Mouse (Mus musculus) hindbrain, postnatal 0 days (tissue): ENCODE results near the gene Supt5. TPM values are rescaled to one million over a fixed set of nuclear protein-coding genes. Genes with fewer than 3 reads are reported as not detected.

Experiments
- ATAC-seq: fragments of 200-750 bp; cut with Nextera tagmentation; 2 replicates; pipeline ENCODE4 v1.8.0; 2017; ENCODE audit warnings: mild to moderate bottlenecking, moderate TSS enrichment, moderate library complexity
- DNase-seq: peaks from one replicate; pipeline ENCODE4 v3.0.0-alpha.2; 2015; ENCODE audit warnings: low spot score
- H3K27ac ChIP-seq: fragments of 300-500 bp; sonication (generic); 2 replicates; pipeline ENCODE4 v1.5.1; 2014; ENCODE audit warnings: mild to moderate bottlenecking
- H3K27me3 ChIP-seq: fragments of 300-500 bp; sonication (generic); 2 replicates; pipeline ENCODE4 v1.6.1; 2014; ENCODE audit warnings: low read length, mixed read lengths; ENCODE audit not compliant: insufficient read depth
- H3K36me3 ChIP-seq: fragments of 300-500 bp; sonication (generic); 2 replicates; pipeline ENCODE4 v1.6.1; 2014; ENCODE audit warnings: low read length, mixed read lengths; ENCODE audit not compliant: insufficient read depth
- H3K4me1 ChIP-seq: fragments of 300-500 bp; sonication (generic); 2 replicates; pipeline ENCODE4 v1.6.1; 2014; ENCODE audit warnings: antibody characterized with exemption, low read length, mixed read lengths; ENCODE audit not compliant: insufficient read depth
- H3K4me2 ChIP-seq: fragments of 300-500 bp; sonication (generic); 2 replicates; pipeline ENCODE4 v1.6.1; 2014; ENCODE audit warnings: low read depth, mild to moderate bottlenecking, low read length, moderate library complexity, mixed read lengths
- H3K4me3 ChIP-seq: fragments of 300-500 bp; sonication (generic); 2 replicates; pipeline ENCODE4 v1.5.1; 2014; ENCODE audit warnings: low read length
- H3K9ac ChIP-seq: fragments of 300-500 bp; sonication (generic); replicated peaks from 2 replicates; pipeline ENCODE4 v1.6.1; 2014; ENCODE audit warnings: mild to moderate bottlenecking, low read length, moderate library complexity, mixed read lengths
- H3K9me3 ChIP-seq: fragments of 300-500 bp; sonication (generic); 2 replicates; pipeline ENCODE4 v1.6.1; 2016; ENCODE audit warnings: low read length, mixed read lengths
- CTCF ChIP-seq: IDR thresholded peaks from 2 replicates; pipeline ENCODE4 v1.5.1; 2016; ENCODE audit warnings: antibody characterized with exemption, control low read depth, low read depth
- WGBS: fragments of 180-500 bp; shearing (Covaris S2); extraction: QIAGEN DNeasy Blood & Tissue Kit; methylation state at CpG from one replicate; pipeline ENCODE4 v1.1.7; 2014; 5-methylcytosine and 5-hydroxymethylcytosine counted together
- polyA plus RNA-seq: library from polyadenylated mRNA; unstranded; fragments of >200 nt; fragmentation: Nextera tagmentation; extraction: Ambion mirVana; gene quantifications from 2 replicates; pipeline ENCODE4 v1.2.1, GENCODE M21; 2015
- total RNA-seq: library from RNA; depleted of rRNA; stranded (reverse); fragments of >200 nt; gene quantifications from 2 replicates; pipeline ENCODE4 v1.2.3, GENCODE M21; 2014

The Supt5 gene
- total and polyA plus RNA-seq, 2 experiments from 2014 or later: 76.5 to 104 TPM

DNA sequence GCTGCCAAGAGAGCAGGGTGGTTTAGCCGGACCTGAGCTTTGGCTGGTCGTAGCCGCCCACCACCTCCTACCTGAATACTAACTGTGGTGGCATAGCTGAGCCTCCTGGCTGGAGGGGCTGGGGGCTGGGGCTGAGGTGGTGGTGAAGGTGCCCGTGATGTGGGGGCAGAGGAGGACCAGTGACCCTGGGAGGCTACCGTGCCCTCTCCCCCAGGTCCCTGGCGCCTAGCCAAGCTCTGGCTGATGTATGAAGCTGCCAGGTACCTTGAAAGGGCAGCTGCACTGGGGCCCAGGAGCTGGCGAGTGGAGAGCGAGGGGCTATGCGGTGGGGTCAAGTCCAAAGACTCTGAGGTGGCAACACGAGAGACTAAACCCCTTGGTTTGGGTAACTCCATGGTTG lies 21.3 kb upstream of the Supt5 start:
- H3K4me1 ChIP-seq: no peaks in the 10 kb centered on the region
- H3K27me3 ChIP-seq: no peaks in the 10 kb centered on the region
- 84% methylated on average over 10 of the region's 10 CpGs for WGBS
- no peak overlapping the region for H3K9ac ChIP-seq
- TF ChIP-seq CTCF: no peak
- no peak overlapping the region for H3K4me3 ChIP-seq
- H3K4me2 ChIP-seq: no peak overlapping the region
- DNase-seq (no peak), ATAC-seq (no peak)
- H3K27ac ChIP-seq: no peak overlapping the region
- no peaks in the 10 kb centered on the region for H3K9me3 ChIP-seq
- no peaks in the 10 kb centered on the region for H3K36me3 ChIP-seq

DNA sequence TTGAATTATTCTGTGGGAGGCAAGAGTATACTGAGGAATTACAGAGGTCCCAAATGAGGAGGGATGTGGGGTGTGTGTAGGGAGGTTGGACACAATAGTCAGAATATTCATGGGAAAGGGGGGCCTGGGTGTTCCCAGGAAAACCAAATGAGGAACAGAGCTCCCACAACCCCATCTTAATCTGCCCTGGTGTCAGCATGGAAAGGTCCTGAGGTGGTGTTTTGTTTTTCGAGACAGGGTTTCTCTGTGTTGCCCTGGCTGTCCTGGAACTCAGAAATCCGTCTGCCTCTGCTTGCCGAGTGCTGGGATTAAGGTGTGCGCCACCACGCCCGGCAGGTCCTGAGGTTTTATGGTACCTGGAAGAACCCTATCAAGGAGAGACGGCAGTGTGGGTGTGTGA lies 19.9 kb upstream of the Supt5 start:
- WGBS: 77% methylated on average over 7 of the region's 7 CpGs
- Histone ChIP-seq H3K27ac (no peak overlapping the region), H3K9ac (no peak overlapping the region)

DNA sequence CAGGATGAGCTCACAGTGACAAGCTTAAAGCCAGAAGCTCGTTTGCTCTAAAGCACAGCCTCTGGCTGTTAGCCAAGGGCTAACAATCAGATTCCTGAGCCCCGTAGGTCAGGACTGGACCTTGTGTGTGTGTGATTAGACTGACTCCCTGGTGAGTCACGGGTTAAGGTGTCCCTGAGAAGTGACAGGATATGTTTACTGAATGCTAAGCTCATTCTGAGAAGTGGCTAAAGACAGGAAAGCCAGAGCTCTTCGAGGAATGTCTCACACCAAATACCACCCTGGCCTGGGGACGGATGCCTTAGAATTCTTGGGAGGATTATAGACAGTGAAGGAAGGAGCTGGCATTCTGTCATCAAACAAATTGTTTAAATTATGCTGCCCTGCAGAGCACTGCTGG lies 19.4 kb upstream of the Supt5 start:
- Histone ChIP-seq H3K27me3 (no peaks in the 10 kb centered on the region), H3K9ac (no peak overlapping the region), H3K36me3 (peaks cover 17% of the 10 kb centered on the region), H3K4me2 (no peak overlapping the region), H3K4me3 (no peak overlapping the region), H3K27ac (no peak overlapping the region; the same call in 1 of the 2 replicates), H3K4me1 (no peaks in the 10 kb centered on the region), H3K9me3 (no peaks in the 10 kb centered on the region)
- 7% methylated on average over 5 of the region's 5 CpGs for WGBS
- ATAC-seq (no peak), DNase-seq (no peak)
- no peak for TF ChIP-seq CTCF

More for the DNA sequence above, 19.9 kb upstream of the Supt5 start:
- Histone ChIP-seq H3K4me3 (no peak overlapping the region), H3K27me3 (no peaks in the 10 kb centered on the region), H3K9me3 (no peaks in the 10 kb centered on the region), H3K36me3 (peaks cover 12% of the 10 kb centered on the region), H3K4me1 (no peaks in the 10 kb centered on the region), H3K4me2 (no peak overlapping the region)
- ATAC-seq: no peak; the same call in 1 of the 2 replicates
- TF ChIP-seq CTCF: no peak
- DNase-seq: no peak

GRCm38 (mm10) chr7:28356981-28357380 lies 18.4 kb upstream of the Supt5 start:
- Histone ChIP-seq H3K9ac (no peak overlapping the region), H3K4me3 (no peak overlapping the region), H3K4me1 (no peaks in the 10 kb centered on the region), H3K27me3 (no peaks in the 10 kb centered on the region), H3K9me3 (no peaks in the 10 kb centered on the region), H3K27ac (peak overlapping the region; percentile 38; the same call in 1 of the 2 replicates), H3K4me2 (no peak overlapping the region), H3K36me3 (peaks cover 19% of the 10 kb centered on the region)
- no peak for TF ChIP-seq CTCF
- ATAC-seq (no peak; the same call in 1 of the 2 replicates), DNase-seq (no peak)
- WGBS: 4% methylated on average over 5 of the region's 5 CpGs

GRCm38 (mm10) chr7:28355221-28355620 lies 16.7 kb upstream of the Supt5 start:
- Histone ChIP-seq H3K4me3 (no peak overlapping the region), H3K4me2 (no peak overlapping the region), H3K27ac (no peak overlapping the region), H3K36me3 (peaks cover 19% of the 10 kb centered on the region), H3K27me3 (no peaks in the 10 kb centered on the region), H3K4me1 (peaks cover 7% of the 10 kb centered on the region; the same call in 1 of the 2 replicates), H3K9ac (no peak overlapping the region), H3K9me3 (no peaks in the 10 kb centered on the region)
- no peak for TF ChIP-seq CTCF
- no peak for ATAC-seq
- DNase-seq: no peak
- 90% methylated on average over 3 of the region's 3 CpGs for WGBS

- Histone ChIP-seq H3K27me3 (no peaks in the 10 kb centered on the region), H3K4me2 (no peak overlapping the region), H3K4me1 (peaks cover 7% of the 10 kb centered on the region; the same call in 1 of the 2 replicates), H3K36me3 (peaks cover 19% of the 10 kb centered on the region), H3K9ac (no peak overlapping the region), H3K27ac (no peak overlapping the region), H3K9me3 (no peaks in the 10 kb centered on the region), H3K4me3 (no peak overlapping the region)
- no peak for TF ChIP-seq CTCF
- DNase-seq (no peak), ATAC-seq (no peak)
- 91% methylated on average over 3 of the region's 3 CpGs for WGBS
Observed at GRCm38 (mm10) chr7:28354596-28354995, 16.1 kb upstream of the Supt5 start.

DNA sequence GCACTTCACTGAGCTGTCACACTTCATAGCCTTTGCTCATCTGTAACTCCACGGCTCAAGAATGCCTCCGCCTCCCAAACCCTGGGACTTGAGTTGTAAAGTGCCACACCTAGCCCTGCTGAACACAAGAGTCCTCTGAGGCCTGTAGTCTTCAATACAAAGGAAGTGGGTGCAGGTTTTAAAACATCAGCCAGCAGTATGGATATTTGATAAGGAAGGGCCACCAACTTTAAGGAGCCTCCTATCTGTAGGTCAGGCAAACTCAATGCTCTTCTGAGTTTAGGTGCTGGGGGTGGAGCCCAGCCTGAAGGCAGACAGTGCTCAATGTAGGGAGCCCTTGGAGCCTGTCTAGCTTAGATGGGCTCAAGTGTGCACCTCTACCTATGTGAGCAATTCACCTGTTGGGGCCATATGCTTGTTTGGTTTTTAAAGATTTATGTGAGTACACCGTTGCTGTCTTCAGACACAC lies 15.6 kb upstream of the Supt5 start:
- DNase-seq (no peak), ATAC-seq (no peak)
- no peak overlapping the region for H3K4me2 ChIP-seq
- TF ChIP-seq CTCF: no peak
- H3K9ac ChIP-seq: no peak overlapping the region
- H3K4me1 ChIP-seq: peaks cover 7% of the 10 kb centered on the region; the same call in 1 of the 2 replicates
- 88% methylated on average over 3 of the region's 3 CpGs for WGBS
- H3K27me3 ChIP-seq: no peaks in the 10 kb centered on the region
- H3K9me3 ChIP-seq: no peaks in the 10 kb centered on the region
- no peak overlapping the region for H3K4me3 ChIP-seq
- peaks cover 19% of the 10 kb centered on the region for H3K36me3 ChIP-seq
- H3K27ac ChIP-seq: no peak overlapping the region
